Mouse (Mus musculus) midbrain, embryonic 11.5 days (tissue): Measurements from ENCODE around the gene Olfr152. TPM values are rescaled to one million over a fixed set of nuclear protein-coding genes. Genes with fewer than 3 reads are reported as not detected.

Experiments
- ATAC-seq: fragments of 200-750 bp; cut with Nextera tagmentation; 2 replicates; pipeline ENCODE4 v1.8.0; 2017; ENCODE audit warnings: moderate TSS enrichment, moderate library complexity; ENCODE audit not compliant: low FRiP score
- DNase-seq: peaks from one replicate; pipeline ENCODE4 v3.0.0; 2015; ENCODE audit warnings: low spot score; ENCODE audit errors: missing footprints
- H3K27ac ChIP-seq: fragments of 300-500 bp; sonication (generic); 2 replicates; pipeline ENCODE4 v1.5.1; 2014; ENCODE audit warnings: low read depth, low read length
- H3K27me3 ChIP-seq: fragments of 300-500 bp; sonication (generic); 2 replicates; pipeline ENCODE4 v1.6.1; 2014; ENCODE audit warnings: mild to moderate bottlenecking, low read length, moderate library complexity, mixed read lengths; ENCODE audit not compliant: control insufficient read depth, insufficient read depth
- H3K36me3 ChIP-seq: fragments of 300-500 bp; sonication (generic); 2 replicates; pipeline ENCODE4 v1.6.1; 2014; ENCODE audit warnings: mild to moderate bottlenecking, low read length, moderate library complexity, mixed read lengths; ENCODE audit not compliant: control insufficient read depth, insufficient read depth
- H3K4me1 ChIP-seq: fragments of 300-500 bp; sonication (generic); 2 replicates; pipeline ENCODE4 v1.6.1; 2014; ENCODE audit warnings: low read length; ENCODE audit not compliant: control insufficient read depth, insufficient read depth
- H3K4me2 ChIP-seq: fragments of 300-500 bp; sonication (generic); 2 replicates; pipeline ENCODE4 v1.6.1; 2014; ENCODE audit warnings: mild to moderate bottlenecking, moderate library complexity
- H3K4me3 ChIP-seq: fragments of 300-500 bp; sonication (generic); 2 replicates; pipeline ENCODE4 v1.5.1; 2014; ENCODE audit warnings: low read depth, low read length
- H3K9ac ChIP-seq: fragments of 300-500 bp; sonication (generic); 2 replicates; pipeline ENCODE4 v1.6.1; 2014; ENCODE audit warnings: low read length
- H3K9me3 ChIP-seq: fragments of 300-500 bp; sonication (generic); 2 replicates; pipeline ENCODE4 v1.6.1; 2016; ENCODE audit warnings: low read length; ENCODE audit not compliant: control insufficient read depth
- WGBS: fragments of 180-500 bp; shearing (Covaris S2); extraction: QIAGEN DNeasy Blood & Tissue Kit; methylation state at CpG from one replicate; pipeline ENCODE4 v1.1.7; 2014; 5-methylcytosine and 5-hydroxymethylcytosine counted together
- polyA plus RNA-seq: library from polyadenylated mRNA; unstranded; fragments of >200 nt; fragmentation: Nextera tagmentation; extraction: Ambion mirVana; gene quantifications from 2 replicates; pipeline ENCODE4 v1.2.1, GENCODE M21; 2014

The Olfr152 gene
- polyA plus RNA-seq, result not detected in 2 replicates

DNA sequence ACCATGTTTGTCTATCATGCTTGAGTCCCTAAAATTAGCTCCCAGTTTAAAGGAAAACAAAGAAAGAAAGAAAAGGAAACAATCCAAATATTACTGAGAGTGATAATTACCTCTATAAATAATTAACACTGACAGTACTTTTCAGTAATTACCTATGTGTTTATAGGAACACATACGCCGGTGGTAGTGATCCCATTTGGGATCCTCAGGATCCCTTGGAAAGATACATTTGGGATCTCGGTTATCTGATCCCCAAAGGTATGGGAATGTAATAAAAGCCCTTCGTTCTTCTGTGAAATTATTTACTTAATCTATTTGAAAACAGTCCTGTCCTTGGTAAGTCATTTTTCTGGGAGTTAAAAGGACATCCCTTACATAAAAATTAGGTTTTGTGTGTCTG lies at the start of gene Olfr152:
Olfr152 (plus strand) TSS at position 301 of the 400 bp plus-strand sequence.
- no peaks in the 10 kb centered on the region for H3K36me3 ChIP-seq
- H3K27ac ChIP-seq, result no peak within 1 kb of the TSS
- no peaks in the 10 kb centered on the region for H3K4me1 ChIP-seq
- H3K9me3 ChIP-seq, result no peaks in the 10 kb centered on the region
- no peak within 1 kb of the TSS for H3K4me2 ChIP-seq
- no peak within 1 kb of the TSS for H3K4me3 ChIP-seq
- H3K9ac ChIP-seq, result no peak within 1 kb of the TSS
- no peaks in the 10 kb centered on the region for H3K27me3 ChIP-seq
- WGBS, result 81% methylated on average over 4 of the region's 4 CpGs
- DNase-seq (no peak), ATAC-seq (no peak)

DNA sequence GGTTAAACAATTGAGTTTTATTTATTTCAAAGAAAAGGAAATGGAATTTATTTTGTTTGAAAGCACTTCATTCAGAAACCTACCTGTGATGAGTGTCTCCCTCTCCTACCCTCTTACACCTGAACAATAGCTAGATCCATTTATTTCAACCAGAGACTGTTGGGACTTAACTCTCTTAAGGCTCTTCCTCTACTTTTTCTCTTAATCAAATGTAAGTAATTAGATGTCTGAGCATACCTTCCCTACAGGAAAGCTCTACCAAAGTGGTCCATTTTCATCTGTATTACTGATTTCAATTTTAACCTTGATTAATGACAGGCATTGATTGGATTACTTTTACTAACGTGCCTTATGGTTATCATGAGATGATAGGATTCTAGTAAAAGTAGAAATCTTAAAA lies 39.4 kb upstream of the Olfr152 start, which contains the start of gene Olfr1138:
Olfr1138 (minus strand) TSS at position 101 of the 400 bp plus-strand sequence.
- Histone ChIP-seq H3K4me2 (no peak within 1 kb of the TSS), H3K9me3 (no peaks in the 10 kb centered on the region), H3K27ac (no peak within 1 kb of the TSS), H3K4me3 (no peak within 1 kb of the TSS), H3K27me3 (no peaks in the 10 kb centered on the region), H3K9ac (no peak within 1 kb of the TSS), H3K36me3 (no peaks in the 10 kb centered on the region), H3K4me1 (no peaks in the 10 kb centered on the region)
- DNase-seq (no peak), ATAC-seq (no peak)
- WGBS, result 84% methylated on average over 1 of the region's 1 CpGs

DNA sequence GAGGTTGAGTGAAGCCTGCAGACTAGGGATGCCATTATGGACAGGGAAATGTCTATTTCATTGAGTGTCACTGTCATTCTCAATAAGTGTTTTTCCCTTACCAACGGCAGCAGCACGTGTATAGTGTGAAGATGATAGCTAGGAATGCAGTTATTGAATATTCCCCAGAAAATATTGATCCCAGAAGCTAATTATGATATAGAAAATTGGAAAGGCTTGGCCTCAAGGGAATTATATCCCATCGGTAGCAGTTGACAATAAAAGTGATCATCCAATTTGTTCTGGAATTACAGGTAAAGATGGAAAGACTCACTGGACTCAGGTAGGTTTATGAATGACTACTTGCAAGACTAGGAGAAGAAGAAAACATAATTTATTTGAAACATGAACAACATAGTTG lies 35.8 kb upstream of the Olfr152 start, which contains the start of gene Olfr1140:
Olfr1140 (plus strand) TSS at position 301 of the 400 bp plus-strand sequence.
- Histone ChIP-seq H3K4me3 (no peak within 1 kb of the TSS), H3K36me3 (no peaks in the 10 kb centered on the region), H3K4me2 (no peak within 1 kb of the TSS), H3K9ac (no peak within 1 kb of the TSS), H3K9me3 (no peaks in the 10 kb centered on the region), H3K27me3 (no peaks in the 10 kb centered on the region), H3K4me1 (no peaks in the 10 kb centered on the region), H3K27ac (no peak within 1 kb of the TSS)
- no peak for ATAC-seq
- DNase-seq, result no peak
- 73% methylated on average over 3 of the region's 3 CpGs for WGBS

DNA sequence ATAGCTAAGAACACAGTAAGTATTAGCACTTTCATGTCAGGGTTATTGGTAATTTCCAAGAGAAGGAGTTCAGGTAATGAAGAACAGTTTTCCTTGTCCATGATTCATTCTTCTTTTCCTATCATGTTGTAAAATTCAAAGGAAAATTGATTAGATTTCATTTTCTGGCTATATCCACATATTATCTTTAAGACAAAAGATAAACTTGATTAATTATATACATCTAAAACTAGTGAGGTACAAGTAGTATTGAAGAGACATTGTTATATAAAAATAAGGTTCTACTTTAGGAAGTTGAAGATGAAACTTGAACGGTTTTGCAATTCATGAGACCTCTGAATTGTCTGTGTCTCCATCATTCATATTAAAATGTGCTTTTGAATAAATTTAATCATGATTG lies 25.4 kb upstream of the Olfr152 start, which contains the start of gene Olfr1141:
Olfr1141 (minus strand) TSS at position 101 of the 400 bp plus-strand sequence.
- WGBS, result 88% methylated on average over 1 of the region's 1 CpGs

DNA sequence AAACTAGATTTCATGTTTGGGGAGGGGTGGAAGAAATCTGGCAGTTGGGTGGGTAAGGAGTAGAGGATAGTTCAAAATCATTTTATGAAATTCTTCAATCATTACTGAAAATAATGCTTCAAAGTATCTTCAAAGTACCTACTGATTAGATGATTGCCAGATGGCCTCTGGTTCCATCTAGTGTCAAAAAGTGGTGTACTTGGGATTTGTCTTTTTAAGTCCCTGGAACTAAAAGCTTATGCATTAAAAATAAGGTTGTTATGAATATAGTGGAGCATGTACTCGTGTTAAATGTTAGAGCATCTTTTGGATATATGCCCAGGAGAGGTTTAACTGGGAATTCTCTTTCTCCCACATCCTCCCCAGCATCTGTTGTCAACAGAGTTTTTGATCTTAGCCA lies 3.1 kb upstream of the Olfr152 start:
- 63% methylated on average over 1 of the region's 1 CpGs for WGBS

More for the DNA sequence above, 25.4 kb upstream of the Olfr152 start, which contains the start of gene Olfr1141:
- Histone ChIP-seq H3K4me2 (no peak within 1 kb of the TSS), H3K9me3 (no peaks in the 10 kb centered on the region), H3K27ac (no peak within 1 kb of the TSS), H3K9ac (no peak within 1 kb of the TSS), H3K4me3 (no peak within 1 kb of the TSS), H3K4me1 (no peaks in the 10 kb centered on the region), H3K27me3 (no peaks in the 10 kb centered on the region), H3K36me3 (no peaks in the 10 kb centered on the region)
- ATAC-seq (no peak), DNase-seq (no peak)

DNA sequence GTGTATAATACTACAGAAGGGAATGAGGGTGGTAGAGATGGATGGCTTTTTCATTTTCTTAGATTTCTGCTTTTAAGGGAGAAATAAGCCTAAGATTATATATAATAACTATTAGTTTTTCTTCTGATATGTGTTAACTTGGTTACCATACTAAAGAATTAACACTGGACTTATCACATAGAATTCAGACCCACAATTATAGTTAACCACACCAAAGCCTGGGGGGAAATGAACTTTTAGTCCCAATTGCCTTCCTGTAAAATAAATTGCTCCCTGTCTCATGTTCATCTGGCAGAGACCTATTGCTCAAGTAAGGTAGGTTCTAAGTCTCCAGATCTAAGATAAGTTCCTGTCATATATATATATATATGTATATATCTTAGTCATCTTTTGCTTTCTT lies 21.0 kb downstream of the Olfr152 start, which contains the start of gene Olfr1143:
Olfr1143 (plus strand) TSS at position 301 of the 400 bp plus-strand sequence.
- Histone ChIP-seq H3K9ac (no peak within 1 kb of the TSS), H3K27me3 (no peaks in the 10 kb centered on the region), H3K36me3 (no peaks in the 10 kb centered on the region), H3K27ac (no peak within 1 kb of the TSS), H3K4me2 (no peak within 1 kb of the TSS), H3K9me3 (no peaks in the 10 kb centered on the region), H3K4me3 (no peak within 1 kb of the TSS), H3K4me1 (no peaks in the 10 kb centered on the region)
- no peak for ATAC-seq
- no peak for DNase-seq

More for the DNA sequence above, 3.1 kb upstream of the Olfr152 start:
- no peak overlapping the region for H3K4me2 ChIP-seq
- no peaks in the 10 kb centered on the region for H3K36me3 ChIP-seq
- no peak overlapping the region for H3K4me3 ChIP-seq
- ATAC-seq (no peak), DNase-seq (no peak)
- H3K9me3 ChIP-seq, result no peaks in the 10 kb centered on the region
- H3K4me1 ChIP-seq, result no peaks in the 10 kb centered on the region
- H3K27ac ChIP-seq, result no peak overlapping the region
- H3K9ac ChIP-seq, result no peak overlapping the region
- no peaks in the 10 kb centered on the region for H3K27me3 ChIP-seq

DNA sequence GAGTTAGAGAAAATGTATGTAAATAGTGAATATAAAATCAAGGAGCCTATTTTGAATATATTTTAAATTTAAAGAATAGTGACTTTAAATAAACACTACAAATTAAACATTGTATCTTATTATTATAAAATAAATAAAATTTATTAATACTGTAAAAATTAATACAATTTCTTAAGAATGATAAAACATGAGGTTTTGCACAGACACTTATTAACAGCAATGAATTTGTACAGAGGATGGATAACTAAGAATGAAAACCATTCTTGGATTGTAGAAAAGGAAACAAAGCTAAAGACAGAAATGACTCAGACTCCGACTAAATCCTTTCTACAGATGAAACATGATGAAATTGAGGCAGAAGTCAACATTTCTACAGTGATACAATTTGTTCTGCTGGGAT lies 30.2 kb downstream of the Olfr152 start, which contains the start of gene Olfr1145:
Olfr1145 (plus strand) TSS at position 301 of the 400 bp plus-strand sequence.
- DNase-seq, result no peak
- Histone ChIP-seq H3K27ac (no peak within 1 kb of the TSS), H3K27me3 (no peaks in the 10 kb centered on the region), H3K4me2 (no peak within 1 kb of the TSS), H3K9ac (no peak within 1 kb of the TSS), H3K4me3 (no peak within 1 kb of the TSS), H3K4me1 (no peaks in the 10 kb centered on the region), H3K36me3 (no peaks in the 10 kb centered on the region), H3K9me3 (no peaks in the 10 kb centered on the region)
- no peak for ATAC-seq
- 84% methylated on average over 1 of the region's 1 CpGs for WGBS

DNA sequence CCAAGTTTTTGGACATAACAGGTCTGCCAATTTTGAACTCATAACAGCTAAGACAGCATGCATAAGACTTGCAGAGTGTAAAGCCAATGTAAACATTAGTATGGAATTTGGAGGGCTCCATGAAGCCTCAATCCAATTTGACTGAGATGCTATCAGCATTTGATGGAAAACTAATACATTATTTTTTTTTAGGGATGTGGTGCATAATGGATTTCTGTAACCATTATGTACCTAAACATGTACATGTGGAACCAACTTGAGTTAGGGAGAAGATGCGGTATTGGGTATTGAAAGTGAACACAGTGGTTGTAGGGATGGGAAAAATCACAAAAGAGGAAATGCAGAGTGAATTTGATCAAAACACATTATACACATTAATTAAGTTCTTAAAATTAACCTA lies 51.0 kb downstream of the Olfr152 start, which contains the start of gene Olfr1148:
Olfr1148 (plus strand) TSS at position 301 of the 400 bp plus-strand sequence.
- no peak for ATAC-seq

More for the DNA sequence above, 51.0 kb downstream of the Olfr152 start, which contains the start of gene Olfr1148:
- no peak for DNase-seq
- Histone ChIP-seq H3K9ac (no peak within 1 kb of the TSS), H3K27me3 (no peaks in the 10 kb centered on the region), H3K27ac (no peak within 1 kb of the TSS), H3K4me1 (no peaks in the 10 kb centered on the region), H3K9me3 (no peaks in the 10 kb centered on the region), H3K36me3 (no peaks in the 10 kb centered on the region), H3K4me3 (no peak within 1 kb of the TSS), H3K4me2 (no peak within 1 kb of the TSS)
- WGBS, result 91% methylated on average over 1 of the region's 1 CpGs
